Mouse (Mus musculus): ENCODE measurements around the gene Ptprn2. TPM values are rescaled to one million over a fixed set of nuclear protein-coding genes. Genes with fewer than 3 reads are reported as not detected.

Ptprn2 gene
- total and polyA plus RNA-seq, 3 experiments = 0.17 TPM; not detected in 2

GRCm38 (mm10) chr12:116805129-116805809 is 319.7 kb downstream of the Ptprn2 start:
- in situ Hi-C loops (cut with MboI; ENCODE audit: low pct_ligation_motif_present, low pct_unique_long_range_greater_than_20kb, low sequenced_read_pairs) = no loop called here
- no peak overlapping the region for H3K4me2 ChIP-seq (ENCODE audit: insufficient read depth, low read depth, poor library complexity, severe bottlenecking)
- H3K9me3 ChIP-seq (replicated peaks; ENCODE audit: low read length) = no peaks in the 10 kb centered on the region
- H3K27me3 ChIP-seq (replicated peaks) = peaks cover 46% of the 10 kb centered on the region
- DNase-seq (ENCODE audit: extremely low read depth) = no peak
- H3K9ac ChIP-seq (ENCODE audit: insufficient read depth, low read depth) = no peak overlapping the region
- H3K4me1 ChIP-seq (ENCODE audit: control insufficient read depth in 1 of 2, insufficient read depth in 2 of 2) = no peaks in the 10 kb centered on the region
- TF ChIP-seq ZNF384 (IDR thresholded peaks at IDR 0.05; ENCODE audit: low read depth, low read length) = no peak
- no peak for TF ChIP-seq POLR2A (IDR thresholded peaks at IDR 0.05; ENCODE audit: low read depth, low read length)
- TF ChIP-seq USF1 (IDR thresholded peaks at IDR 0.05; ENCODE audit: low read depth, low read length) = no peak
- no peak for TF ChIP-seq RAD21 (IDR thresholded peaks at IDR 0.05; ENCODE audit: low read depth, low read length)
- TF ChIP-seq SMC3 (IDR thresholded peaks at IDR 0.05; ENCODE audit: low read depth, low read length) = no peak
- no peak for TF ChIP-seq NELFE (IDR thresholded peaks at IDR 0.05; ENCODE audit: low read depth, low read length)
- TF ChIP-seq MXI1 (IDR thresholded peaks at IDR 0.05; ENCODE audit: low read depth, low read length) = no peak
- no peak for TF ChIP-seq BHLHE40 (IDR thresholded peaks at IDR 0.05; ENCODE audit: low read depth, low read length)
- TF ChIP-seq CTCF (conservative IDR thresholded peaks at IDR 0.05 in 1 of 2, IDR thresholded peaks at IDR 0.05 in 1 of 2; ENCODE audit: low read depth in 2 of 2, low read length in 2 of 2) = no peak
- TF ChIP-seq ELF1 (IDR thresholded peaks at IDR 0.05; ENCODE audit: low read depth, low read length) = no peak
- TF ChIP-seq ETS1 (conservative IDR thresholded peaks at IDR 0.05; ENCODE audit: low read depth, low read length) = no peak
- TF ChIP-seq MAZ (IDR thresholded peaks at IDR 0.05; ENCODE audit: low read depth, low read length) = no peak
- TF ChIP-seq MEF2A (IDR thresholded peaks at IDR 0.05; ENCODE audit: borderline replicate concordance, low read depth, low read length) = no peak
- no peak for TF ChIP-seq HCFC1 (IDR thresholded peaks at IDR 0.05; ENCODE audit: low read depth, low read length)
- H3K79me2 ChIP-seq (replicated peaks; ENCODE audit: control insufficient read depth, extremely low read depth, insufficient read depth, poor library complexity, severe bottlenecking) = no peaks in the 10 kb centered on the region
- H3K27ac ChIP-seq (ENCODE audit: insufficient read depth, low read depth) = no peak overlapping the region
- dilution Hi-C loops (cut with MboI; ENCODE audit: extremely low pct_ligation_motif_present, extremely low pct_unique_long_range_greater_than_20kb, low sequenced_read_pairs) = no loop called here
- no peak overlapping the region for H3K4me3 ChIP-seq (replicated peaks in 1 of 3; ENCODE audit: low read depth in 2 of 3, low read length in 2 of 3, poor library complexity in 1 of 3)
- no peaks in the 10 kb centered on the region for H3K36me3 ChIP-seq (replicated peaks in 1 of 2; ENCODE audit: control insufficient read depth in 1 of 2, insufficient read depth in 1 of 2, low read length in 1 of 2)

- H3K79me2 ChIP-seq (replicated peaks; ENCODE audit: control insufficient read depth, extremely low read depth, insufficient read depth, poor library complexity, severe bottlenecking) = no peaks in the 10 kb centered on the region
- H3K36me3 ChIP-seq (replicated peaks in 1 of 2; ENCODE audit: control insufficient read depth in 1 of 2, insufficient read depth in 1 of 2, low read length in 1 of 2) = no peaks in the 10 kb centered on the region
- no peak overlapping the region for H3K4me2 ChIP-seq (ENCODE audit: insufficient read depth, low read depth, poor library complexity, severe bottlenecking)
- H3K4me1 ChIP-seq (ENCODE audit: control insufficient read depth in 1 of 2, insufficient read depth in 2 of 2) = no peaks in the 10 kb centered on the region
- dilution Hi-C loops (cut with MboI; ENCODE audit: extremely low pct_ligation_motif_present, extremely low pct_unique_long_range_greater_than_20kb, low sequenced_read_pairs) = no loop called here
- TF ChIP-seq SMC3 (IDR thresholded peaks at IDR 0.05; ENCODE audit: low read depth, low read length) (no peak), ELF1 (IDR thresholded peaks at IDR 0.05; ENCODE audit: low read depth, low read length) (no peak), CHD2 (IDR thresholded peaks at IDR 0.05; ENCODE audit: low read length) (no peak), MYC (IDR thresholded peaks at IDR 0.05; ENCODE audit: low read depth, low read length) (no peak), ZKSCAN1 (IDR thresholded peaks at IDR 0.05; ENCODE audit: borderline replicate concordance, low read depth, low read length) (no peak), KAT2A (IDR thresholded peaks at IDR 0.05; ENCODE audit: insufficient replicate concordance, low read length) (no peak), RAD21 (IDR thresholded peaks at IDR 0.05; ENCODE audit: low read depth, low read length) (no peak), UBTF (IDR thresholded peaks at IDR 0.05; ENCODE audit: low read depth, low read length) (no peak), TCF12 (IDR thresholded peaks at IDR 0.05; ENCODE audit: low read depth, low read length) (no peak), POLR2A (IDR thresholded peaks at IDR 0.05; ENCODE audit: low read depth, low read length) (no peak), MAZ (IDR thresholded peaks at IDR 0.05; ENCODE audit: low read depth, low read length) (no peak), MAX (IDR thresholded peaks at IDR 0.05; ENCODE audit: low read length) (no peak), NELFE (IDR thresholded peaks at IDR 0.05; ENCODE audit: low read depth, low read length) (no peak)
- no peaks in the 10 kb centered on the region for H3K9me3 ChIP-seq (replicated peaks; ENCODE audit: low read length)
- in situ Hi-C loops (cut with MboI; ENCODE audit: low pct_ligation_motif_present, low pct_unique_long_range_greater_than_20kb, low sequenced_read_pairs) = no loop called here
- H3K27me3 ChIP-seq (replicated peaks) = peaks cover 47% of the 10 kb centered on the region
- no peak overlapping the region for H3K27ac ChIP-seq (ENCODE audit: insufficient read depth, low read depth)
- H3K4me3 ChIP-seq (replicated peaks in 1 of 3; ENCODE audit: low read depth in 2 of 3, low read length in 2 of 3, poor library complexity in 1 of 3) = no peak overlapping the region
- no peak overlapping the region for H3K9ac ChIP-seq (ENCODE audit: insufficient read depth, low read depth)
- DNase-seq (ENCODE audit: extremely low read depth) = no peak
These were observed 320.6 kb downstream of the Ptprn2 start for GRCm38 (mm10) chr12:116806089-116806488.
